Mouse (Mus musculus) thymus, adult 2 months (tissue): ENCODE measurements around the gene Olfr987.
"Not testable (repeated sequence)": the region's sequence is repeated elsewhere in the genome, so short reads cannot be mapped to it uniquely, and the experiment has no call there.

Source experiments
- CTCF ChIP-seq: fragments of 200-500 bp; IDR thresholded peaks from 2 replicates; pipeline ENCODE4 v1.5.1; 2012; ENCODE audit warnings: mild to moderate bottlenecking, control low read depth, low read length, moderate library complexity, borderline replicate concordance; ENCODE audit not compliant: control insufficient read depth, poor library complexity, insufficient read depth; ENCODE audit errors: extremely low read depth
- POLR2A ChIP-seq: fragments of 200-500 bp; IDR thresholded peaks from 2 replicates; pipeline ENCODE4 v1.6.1; 2012; ENCODE audit warnings: mild to moderate bottlenecking, low read length, control low read depth, moderate library complexity; ENCODE audit not compliant: control insufficient read depth, poor library complexity, insufficient read depth; ENCODE audit errors: extremely low read depth

- TF ChIP-seq CTCF, POLR2A: not testable (repeated sequence)
Measured at GRCm38 (mm10) chr2:85363127-85363526, 24.0 kb upstream of the Olfr987 start, which contains the start of gene Olfr988.
